Mouse (Mus musculus): ENCODE data around the gene Nxph4.

The Nxph4 gene

DNA sequence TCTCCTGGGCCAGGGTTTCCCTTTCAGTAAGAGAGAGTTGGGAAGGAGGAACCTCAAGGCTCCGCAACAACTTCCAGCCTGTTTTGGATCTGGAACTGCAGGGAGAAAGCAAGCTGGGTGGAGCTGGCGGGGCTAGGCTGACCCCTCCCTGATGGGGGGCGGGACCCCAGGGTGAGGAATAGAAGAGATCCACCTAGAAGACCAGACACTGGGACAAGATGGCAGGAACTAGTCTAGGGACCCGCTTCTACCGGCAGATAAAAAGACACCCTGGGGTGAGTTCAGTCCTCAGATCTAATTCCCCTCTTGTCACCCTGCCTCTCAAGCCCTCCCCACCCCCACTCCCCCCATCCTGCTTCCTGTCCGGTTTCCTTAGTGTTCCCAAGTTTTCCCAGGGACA lies 19.6 kb downstream of the Nxph4 start, which contains the start of gene Ndufa4l2:
TSS of gene Ndufa4l2 (plus strand) at position 204 of the 400 bp plus-strand sequence.
- DNase-seq: peak in 1 of 2 experiments; percentile 27

DNA sequence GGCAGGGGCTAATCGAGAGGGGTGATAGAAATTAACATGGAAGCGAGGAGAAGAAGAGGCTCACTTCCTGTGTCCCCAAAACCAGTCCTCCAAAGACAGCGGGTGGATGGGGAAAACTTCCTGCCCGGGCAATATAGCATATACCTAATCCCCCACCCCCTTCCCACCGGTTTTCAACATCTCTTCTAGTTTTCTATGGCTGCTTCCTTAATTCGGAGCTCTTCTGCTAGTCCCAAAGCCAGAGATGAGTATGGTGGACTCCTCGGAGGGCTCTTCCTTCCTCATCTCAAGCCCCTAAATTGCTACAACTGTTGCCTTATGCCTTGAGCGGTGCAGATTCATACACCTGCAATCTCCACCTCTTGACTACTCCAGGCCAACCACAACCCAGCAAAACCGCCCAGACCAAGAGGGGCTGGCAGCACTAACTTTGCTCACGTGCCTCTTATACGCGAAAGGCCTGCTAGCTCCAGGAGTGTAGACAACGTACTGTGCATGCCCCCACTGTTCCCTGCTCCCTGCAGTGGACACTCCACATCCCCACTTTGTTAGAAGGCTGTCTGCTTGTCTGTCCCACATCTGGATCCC lies 20.2 kb downstream of the Nxph4 start:
- DNase-seq: peak in 1 of 2 experiments; percentile 10

DNA sequence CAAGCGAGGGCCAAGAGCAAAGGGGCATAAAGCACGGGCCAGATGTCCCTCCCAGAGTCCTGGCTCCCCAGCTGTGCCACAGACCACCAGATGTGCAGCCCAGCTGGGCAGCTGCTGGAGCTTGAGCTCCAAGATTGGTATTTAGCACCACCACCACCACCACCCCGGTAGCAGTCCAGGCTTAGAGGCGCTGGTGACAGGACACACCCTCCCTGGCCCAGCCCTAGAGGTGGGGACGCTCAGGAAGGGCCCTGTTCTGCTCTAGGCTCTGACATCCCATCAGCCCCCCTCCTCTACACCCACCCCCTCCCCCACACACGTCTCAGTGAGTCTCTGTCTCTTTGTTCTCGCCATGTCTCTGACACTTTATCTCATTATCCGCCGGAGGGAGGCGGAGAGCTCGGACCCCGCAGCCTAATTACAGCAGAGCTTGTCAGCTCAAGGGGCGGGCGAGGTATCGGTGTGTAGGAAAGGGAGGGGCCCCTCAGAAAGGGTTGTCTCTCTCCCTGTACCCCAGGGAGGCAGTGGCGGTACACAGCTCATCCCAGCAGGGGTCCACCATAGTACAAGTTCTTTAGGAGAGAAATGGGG lies 20.8 kb downstream of the Nxph4 start:
- peak in 1 of 2 experiments; percentile 61 for DNase-seq

DNA sequence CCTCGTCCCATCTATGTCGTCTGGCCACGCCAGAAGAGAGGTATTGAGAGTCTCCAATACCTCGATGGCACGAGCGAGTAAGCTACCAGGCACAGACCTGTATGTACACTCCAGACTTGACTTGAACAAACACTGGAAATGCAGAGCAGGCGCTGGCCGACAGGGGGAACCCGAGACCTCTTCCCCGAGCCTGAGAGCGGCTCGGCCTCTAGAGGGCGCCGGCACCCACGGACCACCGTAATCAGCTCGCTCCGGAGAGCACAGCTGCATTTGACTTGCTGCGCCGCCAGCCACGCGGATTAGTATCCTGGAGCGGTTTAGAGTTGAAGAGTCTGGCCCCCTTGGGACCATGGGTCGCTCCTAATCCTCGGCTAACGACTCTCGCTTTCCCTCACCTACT lies 21.5 kb downstream of the Nxph4 start:
- DNase-seq: peak; percentile 98

DNA sequence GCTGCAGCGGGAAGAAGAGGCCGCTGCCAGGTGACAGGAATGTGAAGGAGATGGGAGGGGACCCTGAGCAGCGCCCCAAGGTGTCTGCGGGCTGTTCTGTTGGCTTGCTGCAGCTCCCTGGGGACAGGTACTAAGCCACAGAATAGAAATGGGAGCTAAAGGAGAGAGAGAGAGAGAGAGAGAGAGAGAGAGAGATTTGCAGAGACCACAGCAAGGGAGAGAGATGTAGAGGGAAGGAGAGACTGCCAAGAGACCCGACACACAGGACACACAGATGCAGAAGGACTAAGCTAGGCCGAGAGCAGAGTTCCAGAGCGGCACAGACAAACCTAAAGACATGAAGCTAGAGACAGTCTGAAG lies 22.1 kb downstream of the Nxph4 start:
- no peak for DNase-seq

DNA sequence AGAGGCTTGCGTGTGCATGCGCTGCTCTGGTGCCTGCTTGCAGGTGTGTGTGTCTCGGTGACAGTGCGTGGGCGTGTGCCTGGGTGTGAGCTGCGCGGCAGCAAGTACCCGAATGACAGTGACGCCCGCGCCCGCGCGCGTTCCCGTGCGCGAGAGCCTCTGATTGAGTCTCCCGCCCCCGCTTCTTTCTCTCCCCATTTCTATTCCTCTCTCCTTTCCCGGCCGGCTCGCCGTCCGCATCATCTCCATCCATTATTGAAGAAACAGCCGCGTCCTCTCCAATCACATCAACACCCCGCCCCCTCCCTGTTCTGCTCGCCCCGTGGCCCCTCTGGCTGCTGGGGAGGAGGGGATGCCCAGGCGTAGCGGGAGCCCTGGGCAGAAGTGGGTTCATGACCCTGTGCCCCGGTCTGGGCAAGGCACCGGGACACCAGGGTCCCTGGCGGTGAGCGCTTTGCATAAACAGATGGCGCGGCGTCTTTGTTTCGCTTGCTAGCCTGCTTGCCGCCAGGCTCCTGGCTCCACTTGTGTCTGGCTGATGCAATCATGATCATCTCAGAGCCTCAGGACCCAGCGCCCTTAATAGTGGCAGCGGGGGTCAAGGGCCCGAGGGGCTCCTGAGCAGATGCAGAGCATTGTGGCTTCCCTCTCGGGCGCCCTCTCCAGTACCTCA lies 22.6 kb downstream of the Nxph4 start:
- DNase-seq: peak; percentile 91

DNA sequence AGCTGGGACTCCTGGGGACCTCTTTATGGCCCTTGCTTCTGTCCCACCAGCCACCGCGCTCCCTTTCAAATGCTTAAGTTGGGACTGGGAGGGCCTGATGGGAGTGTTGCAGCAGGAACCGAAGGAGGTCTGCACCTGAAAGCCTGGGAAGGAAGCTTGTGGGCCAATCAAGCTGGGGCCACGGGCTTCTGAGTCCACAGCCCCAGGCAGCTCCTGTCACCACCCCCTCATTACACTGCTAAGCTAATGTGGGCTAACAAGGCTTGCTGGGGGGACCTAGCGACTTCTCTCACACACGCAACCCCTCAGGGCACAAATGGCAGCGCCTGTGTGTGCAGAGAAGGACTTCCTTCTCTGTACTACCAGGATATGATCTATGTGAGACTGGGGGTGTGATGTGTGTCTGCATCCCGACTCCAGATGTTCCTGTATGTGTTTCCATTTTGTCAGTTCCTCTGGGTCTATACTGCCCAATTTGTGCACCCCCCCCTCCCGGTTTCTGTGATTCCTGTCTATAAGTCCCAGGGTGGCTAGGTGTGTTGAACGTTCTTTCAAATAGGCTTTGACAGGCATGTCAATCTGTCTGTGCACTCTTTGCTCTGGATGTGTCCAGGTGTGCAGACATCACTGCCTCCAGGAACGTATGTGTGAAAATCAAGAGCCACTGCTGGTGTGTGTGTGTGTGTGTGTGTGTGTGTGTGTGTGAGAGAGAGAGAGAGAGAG lies 23.3 kb downstream of the Nxph4 start:
- DNase-seq: no peak

DNA sequence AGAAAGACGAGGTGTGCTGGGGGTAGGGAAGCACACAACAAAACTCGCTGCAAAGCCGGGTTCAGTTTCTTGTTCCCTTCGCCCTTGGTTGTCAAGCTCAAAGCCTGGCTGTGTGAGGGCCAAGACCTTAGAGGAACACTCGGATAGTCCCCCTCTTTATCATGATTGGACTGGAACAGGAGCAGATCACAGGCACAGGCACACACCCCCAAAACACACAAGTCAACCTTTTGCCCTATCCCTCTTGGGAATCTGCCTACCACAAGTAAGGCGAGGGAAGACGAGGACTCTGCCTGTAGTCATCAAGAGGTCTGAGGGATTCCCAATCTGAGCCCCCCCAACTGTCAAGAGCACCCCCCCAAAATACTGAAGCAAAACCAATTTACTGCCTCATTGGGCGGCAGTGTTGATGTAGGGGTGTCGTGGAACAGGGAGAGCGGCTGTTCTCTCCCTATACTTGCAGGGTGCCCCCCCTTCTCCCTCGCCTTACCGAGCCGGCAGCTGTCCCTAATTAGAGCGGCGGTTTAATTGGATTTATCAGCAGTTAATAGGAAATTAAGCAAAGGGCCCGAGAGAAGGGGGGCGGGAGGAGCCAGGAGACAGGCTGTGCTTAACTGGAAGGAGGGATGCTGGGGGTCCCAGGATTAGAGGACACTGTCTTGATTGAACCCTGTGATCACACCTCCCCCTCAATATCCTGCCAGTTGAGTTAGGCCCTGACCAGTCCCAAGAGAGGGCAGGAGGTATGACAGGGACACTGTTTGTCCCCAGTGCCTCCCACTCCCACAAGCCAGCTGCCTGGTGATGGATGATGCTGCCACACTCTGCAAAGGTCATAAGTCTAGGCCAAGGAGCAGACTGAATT lies 24.3 kb downstream of the Nxph4 start:
- DNase-seq: peak; percentile 64 to 73

DNA sequence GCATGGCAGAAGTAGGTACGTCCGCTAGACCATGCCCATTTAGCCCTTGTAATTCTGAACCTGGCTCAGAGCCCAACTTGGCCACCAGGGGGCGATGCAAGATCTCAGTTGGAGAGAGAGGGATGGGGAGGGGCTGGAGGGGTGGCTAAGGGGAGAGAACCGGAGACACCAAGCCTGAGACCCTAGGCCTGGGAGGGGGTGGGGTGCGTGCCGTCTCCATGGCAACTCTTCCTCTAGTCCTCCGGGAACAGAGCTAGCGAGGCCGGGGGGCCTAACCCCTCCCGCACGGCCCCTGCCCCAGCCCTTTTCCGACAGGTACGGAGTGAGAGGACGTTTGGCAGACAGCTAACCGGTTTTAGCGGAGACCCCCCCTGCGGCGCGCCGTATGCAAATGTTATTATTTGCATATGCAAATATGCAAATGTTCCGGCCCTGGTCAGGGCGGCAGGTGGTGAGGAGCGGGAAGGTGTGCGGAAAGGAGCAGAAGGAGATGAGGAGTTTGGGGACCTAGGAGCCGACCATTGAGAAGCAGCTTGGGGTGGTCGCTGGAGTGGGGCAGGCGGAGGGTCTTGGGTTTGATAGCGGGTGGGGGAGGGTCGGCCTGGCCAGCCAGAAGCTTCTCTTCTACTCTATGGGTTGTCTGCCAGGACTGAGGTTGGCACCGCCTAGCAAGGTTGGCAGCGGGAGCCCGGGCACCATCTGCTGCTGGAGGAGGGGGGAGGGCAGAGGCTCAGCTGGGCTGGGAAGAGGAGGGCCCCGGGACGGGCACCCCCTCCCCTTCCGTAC lies 25.1 kb downstream of the Nxph4 start:
- DNase-seq: peak; percentile 98

DNA sequence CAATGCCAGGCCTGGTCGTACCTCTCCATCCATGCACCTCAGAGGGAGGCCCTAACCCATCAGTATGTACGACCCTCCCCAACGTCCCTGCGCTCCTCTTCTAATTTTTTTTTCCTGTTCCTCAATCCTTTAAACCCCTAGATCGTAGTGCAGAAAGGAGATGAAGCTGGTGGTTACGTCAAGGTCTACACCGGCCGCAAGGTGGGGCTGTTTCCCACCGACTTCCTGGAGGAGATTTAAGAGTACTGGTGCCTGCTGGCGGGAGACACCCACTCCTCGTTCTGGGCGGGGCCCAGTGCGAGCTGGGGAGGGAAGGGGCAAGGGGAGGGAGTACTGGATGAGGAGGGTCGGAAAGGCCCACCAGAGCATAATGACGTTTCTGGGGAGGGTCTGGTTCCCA lies 26.1 kb downstream of the Nxph4 start:
- peak; percentile 93 to 97 for DNase-seq

DNA sequence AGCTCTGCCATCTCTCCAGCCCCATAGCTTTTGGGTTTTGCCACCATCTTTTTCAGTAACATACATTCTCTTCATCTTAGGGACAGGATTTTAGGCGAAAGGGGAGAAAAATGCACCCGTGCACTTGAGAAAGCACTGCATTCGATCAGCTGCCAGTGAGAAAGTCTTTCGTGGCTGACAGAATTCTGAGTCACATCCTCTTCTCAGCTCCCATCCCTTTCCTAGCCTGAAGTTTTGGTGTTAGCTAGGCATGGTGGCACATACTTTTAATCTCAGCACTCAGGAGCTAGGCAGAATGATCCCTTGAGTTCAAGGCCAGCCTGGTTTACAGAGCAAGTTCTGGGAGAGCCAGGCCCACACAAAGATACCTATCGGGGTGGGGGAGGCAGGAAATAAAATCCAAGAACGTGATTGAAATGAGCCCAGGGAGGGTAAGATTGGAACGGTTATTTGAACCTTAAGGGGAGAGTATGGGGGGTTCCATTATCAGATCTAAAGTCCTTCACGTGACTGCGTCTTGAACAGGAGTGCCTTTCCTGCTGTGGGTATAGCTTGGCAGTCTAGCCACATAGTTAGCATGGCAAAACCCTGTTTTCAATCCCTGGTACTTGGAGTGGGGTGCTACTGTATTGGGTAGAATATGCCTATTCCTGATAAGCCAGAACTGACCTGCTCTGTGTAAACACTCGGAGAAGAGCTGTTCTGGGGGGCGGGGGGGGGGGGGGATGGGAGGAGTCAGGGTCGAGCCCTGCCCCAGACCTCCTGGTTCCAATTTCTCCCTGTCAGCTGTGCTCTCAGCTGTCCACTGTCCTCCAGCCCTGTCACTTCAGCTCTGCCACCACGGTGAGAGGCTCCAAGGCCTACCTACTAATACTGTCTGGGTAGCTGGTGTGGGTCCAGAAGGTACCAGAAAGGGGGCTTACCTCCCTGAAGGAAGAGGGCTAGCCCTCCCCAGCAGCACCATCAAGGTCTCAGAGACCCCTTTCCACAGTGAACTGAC lies 33.2 kb downstream of the Nxph4 start, which contains the start of gene Stac3:
TSS of gene Stac3 (plus strand) at position 793 of the 1,000 bp plus-strand sequence.
- DNase-seq: no peak

DNA sequence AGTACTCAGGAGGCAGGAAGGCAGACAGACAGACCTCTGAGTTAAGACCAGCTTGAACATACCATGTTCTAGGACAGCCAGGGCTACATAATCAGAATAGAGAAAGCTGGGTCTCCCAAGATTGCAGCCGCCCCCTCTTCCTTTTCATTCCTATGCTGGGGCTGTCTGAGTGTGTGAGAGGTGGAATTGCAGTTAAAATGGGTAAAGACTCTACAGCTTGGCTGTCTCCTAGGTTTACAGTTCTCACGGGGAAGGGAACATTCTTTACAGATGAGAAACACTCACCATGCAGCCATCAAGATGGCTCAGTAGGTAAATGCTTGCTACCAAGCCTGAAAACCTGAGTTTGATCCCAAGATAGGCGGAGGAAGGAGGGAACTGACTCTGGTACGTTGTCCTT lies 34.3 kb downstream of the Nxph4 start:
- DNase-seq: no peak

DNA sequence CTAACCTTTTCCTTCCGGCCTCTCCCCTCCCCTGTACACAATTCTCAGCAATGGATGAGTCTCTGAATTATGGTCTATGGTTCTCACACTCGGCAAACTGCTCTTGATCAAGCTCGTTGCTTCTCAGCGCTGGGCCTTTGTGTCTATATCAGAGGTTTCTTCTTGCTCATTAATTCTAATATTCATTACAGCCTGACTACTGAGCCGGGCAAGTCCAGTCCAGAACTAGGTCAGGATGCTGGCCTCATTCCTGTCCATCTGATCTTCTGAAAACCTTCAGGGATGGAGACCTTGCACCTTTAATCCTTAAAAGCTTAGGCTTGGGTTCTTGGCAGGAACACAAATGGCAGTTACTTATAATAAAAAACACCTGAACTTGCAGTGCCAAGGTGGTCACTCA lies 34.8 kb downstream of the Nxph4 start:
- no peak for DNase-seq

DNA sequence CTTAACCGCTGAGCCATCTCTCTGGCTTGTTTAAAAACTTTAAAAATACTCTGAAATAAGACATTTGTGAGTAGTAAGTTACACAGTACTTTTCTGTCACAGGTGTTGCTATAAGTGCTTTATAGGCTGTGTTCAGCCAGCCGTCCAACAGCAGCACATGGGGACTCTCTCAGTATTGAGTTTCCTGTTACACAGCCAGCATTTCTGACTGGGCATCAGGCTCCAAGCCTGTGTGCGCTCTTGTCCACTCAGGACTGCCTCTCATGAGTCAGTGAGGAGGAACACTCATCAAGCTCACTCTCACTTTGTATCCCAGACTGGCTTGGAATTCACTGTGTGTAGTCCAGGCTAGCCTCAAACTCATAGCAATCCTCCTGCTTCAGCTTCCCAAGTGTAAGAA lies 38.2 kb downstream of the Nxph4 start:
- no peak for DNase-seq

DNA sequence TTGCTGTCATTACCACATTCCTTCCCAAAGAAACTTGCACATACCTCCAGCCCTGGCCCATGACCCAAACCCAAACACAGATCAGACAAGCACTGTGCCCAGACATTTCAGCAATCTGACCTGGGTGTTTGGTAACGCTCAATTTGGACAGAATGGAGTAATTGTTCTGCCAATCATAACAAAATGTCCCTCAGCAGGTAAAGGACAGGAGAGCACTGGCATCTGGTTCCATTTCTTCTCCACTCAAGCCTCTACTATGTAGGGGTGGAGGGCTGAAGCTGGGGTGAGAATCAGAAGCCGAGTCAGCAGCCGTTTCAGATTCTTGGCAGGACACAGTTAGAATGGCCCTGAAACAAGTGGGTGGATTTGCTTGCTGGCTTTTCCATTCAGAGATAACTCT lies 42.2 kb downstream of the Nxph4 start:
- DNase-seq: no peak

DNA sequence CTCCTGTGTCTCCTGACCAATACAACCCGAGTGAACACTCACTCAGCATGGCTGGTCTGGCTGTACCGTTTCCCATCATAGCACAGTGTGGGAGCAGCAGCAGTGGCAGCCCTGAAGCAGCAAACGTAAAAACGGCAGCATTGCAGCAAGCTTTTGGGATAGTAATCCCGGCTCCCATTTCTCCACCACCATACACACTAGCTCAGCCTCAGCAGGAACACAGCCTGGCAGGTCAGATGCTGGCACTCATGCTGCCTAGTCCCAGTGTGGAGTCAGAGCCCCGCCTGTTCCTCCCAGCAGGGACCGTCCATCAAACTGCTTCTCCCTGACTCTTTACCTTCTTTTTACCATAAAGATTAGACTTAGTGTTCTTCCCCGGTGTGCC lies 43.2 kb downstream of the Nxph4 start:
- DNase-seq: peak in 1 of 2 experiments; percentile 32

DNA sequence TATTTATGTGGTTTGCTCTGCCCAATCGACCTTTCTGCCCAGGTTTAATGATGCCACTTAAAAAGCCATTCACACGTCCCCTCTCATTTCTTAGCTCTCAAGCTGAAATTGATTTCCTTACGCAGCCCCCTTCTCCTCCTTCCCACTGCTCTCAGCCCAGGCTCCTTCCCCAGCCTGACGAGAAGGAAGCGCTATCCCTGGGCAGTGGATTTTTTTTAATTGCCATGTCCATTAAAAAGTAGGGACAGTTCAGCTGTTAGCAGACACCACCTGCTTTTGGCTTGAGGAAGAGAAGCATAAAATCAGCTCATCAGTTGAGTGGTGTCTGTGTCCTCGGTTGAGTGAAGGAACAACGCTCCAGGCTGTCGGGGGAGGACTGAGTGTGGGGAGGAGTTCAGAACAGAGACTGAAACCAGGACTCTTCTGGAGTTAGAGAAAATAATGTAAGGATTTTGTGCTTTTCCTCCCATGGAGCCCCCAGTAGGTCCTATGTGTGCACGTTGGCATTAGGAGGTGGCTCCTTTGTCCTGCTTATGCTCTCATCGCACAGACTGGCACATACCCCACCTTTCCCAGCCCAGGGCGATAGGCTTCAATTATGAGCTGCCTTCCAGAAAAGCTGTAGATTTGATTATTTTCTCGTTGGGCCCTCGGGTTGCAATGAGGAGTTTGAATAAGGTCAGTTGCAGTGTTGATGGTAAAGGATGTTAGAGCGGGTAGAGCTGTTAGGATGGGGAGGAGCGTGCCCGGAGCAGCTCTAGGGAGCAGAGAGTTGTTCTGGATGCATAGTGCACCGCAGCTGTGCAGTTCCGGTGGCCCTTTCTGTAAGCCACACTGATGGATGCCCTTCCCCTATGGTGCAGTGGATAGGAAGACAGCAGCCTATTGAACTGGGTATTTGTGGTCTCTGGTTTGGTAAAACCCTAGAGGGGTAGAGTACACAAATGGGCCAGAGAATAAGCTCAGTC lies 43.9 kb downstream of the Nxph4 start:
- DNase-seq: peak in 1 of 2 experiments; percentile 23

DNA sequence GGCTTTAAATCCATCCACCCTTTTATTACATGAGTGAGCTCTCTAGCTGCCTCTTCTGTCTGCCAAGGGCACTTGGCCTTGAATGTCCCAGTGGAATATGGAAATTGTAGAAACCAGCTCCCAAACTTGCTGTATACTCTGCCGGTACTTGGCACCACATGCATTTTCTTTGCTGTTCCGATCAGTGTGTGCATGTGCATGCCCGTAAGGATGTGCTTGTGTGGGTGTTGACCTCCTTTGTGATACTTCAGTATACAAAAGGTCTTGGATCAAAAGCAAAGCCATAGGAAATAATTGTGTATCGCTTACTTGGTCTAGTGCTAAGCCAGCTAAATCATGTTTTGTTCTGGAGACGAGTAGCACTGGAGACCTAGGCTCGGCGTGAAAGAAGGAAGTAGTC lies 45.5 kb downstream of the Nxph4 start:
- DNase-seq: no peak

DNA sequence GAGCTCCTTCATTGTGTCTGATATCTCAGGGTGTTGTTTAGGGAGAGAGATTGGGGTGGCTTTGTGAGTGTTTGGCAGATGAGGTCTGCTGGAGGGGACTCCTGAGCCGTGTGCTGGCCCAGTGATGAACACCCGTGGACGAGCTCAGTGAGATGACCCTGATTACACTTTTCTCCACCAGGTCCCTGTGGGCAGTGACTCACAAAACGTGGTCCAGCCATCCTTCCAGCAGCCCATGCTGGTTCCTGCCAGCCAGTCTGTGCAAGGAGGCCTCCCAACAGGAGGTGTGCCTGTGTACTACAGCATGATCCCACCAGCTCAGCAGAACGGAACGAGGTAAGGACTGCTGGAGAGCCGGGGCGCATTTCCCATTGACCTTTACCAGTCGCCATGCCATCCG lies 49.1 kb downstream of the Nxph4 start:
- no peak for DNase-seq

All from cerebellum, postnatal 14 days (tissue).